Mouse (Mus musculus) heart, adult 2 months (tissue): ENCODE results near the gene Hk2.

Experiments used
- CTCF ChIP-seq: fragments of 200-600 bp; IDR thresholded peaks from 2 replicates; pipeline ENCODE4 v1.8.1; 2022; ENCODE audit warnings: antibody characterized with exemption, mild to moderate bottlenecking, moderate library complexity
- EP300 ChIP-seq: fragments of 200-500 bp; IDR thresholded peaks from 2 replicates; pipeline ENCODE4 v1.6.1; 2011; ENCODE audit warnings: low read depth, low read length, control low read depth; ENCODE audit not compliant: insufficient read depth

- TF ChIP-seq EP300 (no peak), CTCF (no peak)
Measured at GRCm38 (mm10) chr6:82773261-82774131, 758 bp downstream of the Hk2 start.
